Mouse (Mus musculus) bone marrow macrophage, adult 2 months (primary cell): ENCODE results near the gene Rab11fip4. TPM values are rescaled to one million over a fixed set of nuclear protein-coding genes. Genes with fewer than 3 reads are reported as not detected.

Source experiments
- H3K27ac ChIP-seq: 2 replicates; pipeline ENCODE4 v1.5.1; 2012; ENCODE audit warnings: low read depth, low read length; ENCODE audit not compliant: insufficient read depth
- H3K4me1 ChIP-seq: 2 replicates; pipeline ENCODE4 v1.6.1; 2012; ENCODE audit warnings: low read length; ENCODE audit not compliant: control insufficient read depth, insufficient read depth
- H3K4me3 ChIP-seq: 2 replicates; pipeline ENCODE4 v1.5.1; 2012; ENCODE audit warnings: mild to moderate bottlenecking, low read length, moderate library complexity; ENCODE audit not compliant: insufficient read depth
- CTCF ChIP-seq: IDR thresholded peaks from 2 replicates; pipeline ENCODE4 v1.5.1; 2012; ENCODE audit warnings: low read depth, mild to moderate bottlenecking, low read length, moderate library complexity
- POLR2A ChIP-seq: IDR thresholded peaks from 2 replicates; pipeline ENCODE4 v1.6.1; 2012; ENCODE audit warnings: mild to moderate bottlenecking, low read depth, low read length, borderline replicate concordance
- polyA plus RNA-seq: library from polyadenylated mRNA; stranded (reverse); fragments of >200 nt; gene quantifications from 2 replicates; pipeline ENCODE4 v1.2.4, GENCODE M21; 2012; ENCODE audit not compliant: missing spikeins, insufficient read depth, insufficient read length

The Rab11fip4 gene
- polyA plus RNA-seq, 1 experiment = 0.32 TPM

DNA sequence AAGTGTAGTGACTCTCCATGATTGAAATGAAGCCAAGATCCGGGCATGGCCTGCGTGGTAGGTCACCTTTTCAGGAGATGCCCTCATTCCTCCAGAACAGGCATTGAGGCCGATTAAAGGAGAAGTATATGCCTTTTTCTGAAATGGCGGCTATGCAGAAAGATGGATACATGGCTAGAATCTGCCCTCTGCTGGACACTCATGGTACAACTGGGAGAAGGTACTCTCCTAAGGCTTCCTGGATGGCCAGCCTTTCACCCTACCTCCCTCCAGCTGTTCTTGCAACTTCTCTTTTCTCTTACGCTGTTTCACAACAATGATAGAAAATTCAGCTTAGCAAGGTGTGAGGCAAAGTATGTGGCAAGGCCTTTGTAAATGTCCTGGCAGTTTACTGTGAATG is 13.3 kb upstream of the Rab11fip4 start:
- no peak for TF ChIP-seq POLR2A
- peak; percentile 7; the same call in 1 of the 2 replicates for TF ChIP-seq CTCF
- peaks cover 4% of the 10 kb centered on the region for H3K4me1 ChIP-seq
- H3K4me3 ChIP-seq = no peak overlapping the region
- H3K27ac ChIP-seq = no peak overlapping the region

DNA sequence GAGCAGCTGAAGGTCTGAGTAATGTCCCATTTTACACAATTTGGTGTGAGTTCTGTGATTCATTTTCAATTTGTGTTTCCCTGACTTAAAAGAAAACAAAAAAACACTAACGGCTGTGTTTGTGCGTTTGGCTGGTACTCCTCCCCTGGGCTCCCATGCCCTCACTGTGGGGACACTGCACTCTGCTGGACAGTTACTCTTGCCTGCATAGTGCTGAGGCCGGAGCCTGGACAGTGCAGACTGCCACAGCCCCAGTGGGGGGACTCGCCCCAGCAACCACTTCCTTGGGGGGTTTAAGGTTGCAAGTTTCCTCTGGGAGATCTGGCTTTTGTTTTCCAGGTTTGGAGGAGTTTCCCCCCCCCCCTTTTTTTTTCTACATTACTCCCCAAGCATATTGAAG is 10.4 kb upstream of the Rab11fip4 start:
- TF ChIP-seq CTCF = no peak
- no peak for TF ChIP-seq POLR2A
- Histone ChIP-seq H3K27ac (no peak overlapping the region), H3K4me1 (no peaks in the 10 kb centered on the region), H3K4me3 (no peak overlapping the region)

DNA sequence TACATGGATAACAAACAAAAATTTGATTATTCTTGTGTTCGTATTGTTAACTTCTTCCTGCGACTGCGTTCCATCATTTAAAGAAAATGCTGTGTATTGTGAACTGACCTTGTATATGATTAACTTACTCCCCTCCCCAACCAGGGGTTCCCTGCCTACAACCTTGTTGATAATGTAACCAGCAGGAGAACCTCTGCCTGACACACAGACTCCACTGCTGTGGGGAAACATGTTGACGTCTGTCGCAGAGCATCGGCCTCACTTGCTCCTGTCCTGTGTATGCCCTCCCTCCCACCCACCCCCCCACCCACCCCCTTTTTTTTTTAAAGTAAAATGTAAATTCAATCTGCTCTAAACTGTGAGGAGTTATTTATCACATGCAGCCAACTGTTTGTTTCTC is 9.8 kb upstream of the Rab11fip4 start:
- H3K4me3 ChIP-seq = no peak overlapping the region
- TF ChIP-seq POLR2A (no peak), CTCF (no peak)
- no peaks in the 10 kb centered on the region for H3K4me1 ChIP-seq
- H3K27ac ChIP-seq = no peak overlapping the region

DNA sequence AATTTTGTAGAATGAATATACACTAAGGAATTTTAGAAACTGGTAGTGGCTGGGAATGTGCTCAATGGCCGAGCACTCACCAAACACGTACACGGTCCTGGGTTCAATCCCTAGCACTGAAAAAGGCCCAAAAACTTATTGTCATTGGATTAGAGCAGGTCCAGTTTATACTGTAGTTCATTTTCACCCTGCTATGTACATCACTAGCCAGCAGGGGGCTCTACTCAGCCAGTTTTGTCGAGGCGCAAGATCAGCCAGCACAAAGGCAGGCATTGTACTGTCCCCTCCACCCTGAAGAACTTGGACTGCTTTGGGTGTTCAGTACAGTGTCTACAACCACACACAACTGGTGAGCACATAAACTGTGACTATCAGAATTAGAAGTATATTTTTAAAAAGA is 6.8 kb upstream of the Rab11fip4 start:
- Histone ChIP-seq H3K4me3 (no peak overlapping the region), H3K4me1 (no peaks in the 10 kb centered on the region), H3K27ac (no peak overlapping the region)
- TF ChIP-seq POLR2A = no peak
- peak; percentile 69 for TF ChIP-seq CTCF

DNA sequence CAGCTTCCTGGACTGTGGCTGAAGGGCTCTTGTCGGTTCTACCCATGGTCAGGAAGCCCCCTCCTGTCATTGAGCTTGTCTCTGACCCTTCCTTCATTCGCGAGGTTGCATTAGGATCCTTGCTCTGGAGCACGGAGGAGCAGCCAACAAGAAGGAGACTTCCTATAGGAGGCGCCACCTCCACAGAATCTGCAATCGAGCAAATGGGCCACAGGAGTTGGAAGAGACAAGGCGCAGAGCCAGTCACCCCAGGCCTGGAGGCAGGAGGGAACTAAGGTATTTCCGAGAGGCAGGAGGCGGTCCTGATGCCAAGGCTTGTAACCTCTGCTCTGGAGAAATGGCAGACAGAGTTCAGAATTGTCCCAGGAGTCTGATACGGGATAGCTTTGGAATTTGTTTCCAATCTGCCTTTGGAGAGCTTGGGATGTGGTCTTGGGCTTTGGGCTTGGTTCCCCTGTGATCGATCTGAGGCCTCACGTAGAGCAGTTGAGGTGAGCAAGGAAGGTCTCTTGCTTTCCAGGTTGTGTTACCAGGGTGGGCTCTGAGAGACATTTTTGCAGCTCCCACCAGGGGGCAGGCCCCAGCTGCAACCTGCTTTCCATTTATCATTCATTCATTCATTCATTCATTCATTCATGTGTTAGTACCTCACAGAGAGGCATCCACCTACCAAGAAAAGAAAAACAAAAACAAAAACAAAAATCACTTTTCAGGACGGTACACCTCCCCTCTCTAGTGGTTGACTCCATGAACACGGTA is 1.5 kb upstream of the Rab11fip4 start:
- no peak for TF ChIP-seq POLR2A
- TF ChIP-seq CTCF = 0 out of 2 replicates have a peak, but pooled peaks have one; percentile 0

DNA sequence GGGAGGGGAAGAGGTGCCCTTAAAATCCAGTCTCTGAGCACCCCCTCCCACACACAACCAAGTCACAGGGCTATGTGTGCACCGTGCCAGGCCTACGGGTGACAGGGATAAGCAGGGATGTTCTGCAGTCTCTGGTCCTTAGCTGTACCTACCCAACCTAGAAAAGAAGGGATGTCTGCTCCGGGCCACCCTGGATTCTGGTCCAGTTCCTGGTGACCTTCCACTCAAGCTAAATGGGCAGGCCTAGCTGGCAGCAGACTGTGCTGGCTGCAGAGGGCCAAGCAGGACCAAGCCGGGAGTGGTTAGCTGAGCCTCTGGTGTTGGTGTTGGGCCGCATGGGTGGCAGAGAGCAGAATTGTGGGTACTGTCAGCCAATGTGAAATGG is 571 bp downstream of the Rab11fip4 start:
- 0 out of 2 replicates have a peak overlapping the region, but pooled peaks have one; percentile 39 for H3K4me3 ChIP-seq
- H3K4me1 ChIP-seq = no peaks in the 10 kb centered on the region
- H3K27ac ChIP-seq = no peak overlapping the region
- TF ChIP-seq CTCF (no peak), POLR2A (no peak)

More for the DNA sequence above, 1.5 kb upstream of the Rab11fip4 start:
- Histone ChIP-seq H3K4me1 (no peaks in the 10 kb centered on the region), H3K4me3 (no peak overlapping the region), H3K27ac (no peak overlapping the region)

DNA sequence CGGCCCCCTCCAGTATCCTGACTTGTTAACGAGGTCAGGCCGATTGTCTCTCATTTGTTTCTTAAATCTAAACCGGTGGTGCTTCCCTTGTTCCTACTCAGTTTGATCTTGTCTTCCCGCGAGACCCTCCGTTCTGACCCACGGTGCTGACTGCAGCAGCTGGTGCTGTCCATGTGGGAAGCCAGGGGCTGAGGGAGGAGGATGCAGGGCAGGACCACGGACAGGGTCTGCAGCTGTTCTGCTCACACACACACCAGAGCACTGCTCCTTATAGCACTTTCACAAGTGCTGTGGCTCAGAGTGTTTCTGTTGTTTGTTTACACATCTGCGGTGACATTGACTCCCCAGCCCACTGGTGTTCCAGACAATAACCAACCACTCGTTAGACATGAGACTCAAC is 2.5 kb downstream of the Rab11fip4 start:
- no peak for TF ChIP-seq POLR2A
- no peak for TF ChIP-seq CTCF
- no peaks in the 10 kb centered on the region for H3K4me1 ChIP-seq
- no peak overlapping the region for H3K27ac ChIP-seq
- H3K4me3 ChIP-seq = no peak overlapping the region

DNA sequence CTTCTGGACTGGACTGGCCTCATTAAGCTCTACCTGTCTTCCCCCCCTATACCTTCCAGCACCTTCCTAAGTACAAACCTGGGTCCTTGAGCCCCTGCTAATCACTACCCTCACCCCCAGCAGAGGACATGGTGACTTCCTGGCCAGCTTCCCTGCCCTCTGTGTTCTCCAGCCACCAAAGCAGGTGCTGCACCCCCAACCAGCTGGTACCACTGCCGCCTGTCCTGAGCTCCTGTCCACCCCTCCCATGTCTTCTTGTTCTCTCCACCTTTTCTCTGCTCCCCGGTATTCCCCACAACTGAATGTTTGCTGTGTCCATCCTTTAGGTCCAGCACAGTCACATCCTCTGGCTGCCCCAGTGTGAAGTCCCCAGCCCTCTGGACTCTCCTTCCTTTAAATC is 19.4 kb downstream of the Rab11fip4 start:
- no peak overlapping the region for H3K4me3 ChIP-seq
- H3K27ac ChIP-seq = peak overlapping the region; percentile 69

DNA sequence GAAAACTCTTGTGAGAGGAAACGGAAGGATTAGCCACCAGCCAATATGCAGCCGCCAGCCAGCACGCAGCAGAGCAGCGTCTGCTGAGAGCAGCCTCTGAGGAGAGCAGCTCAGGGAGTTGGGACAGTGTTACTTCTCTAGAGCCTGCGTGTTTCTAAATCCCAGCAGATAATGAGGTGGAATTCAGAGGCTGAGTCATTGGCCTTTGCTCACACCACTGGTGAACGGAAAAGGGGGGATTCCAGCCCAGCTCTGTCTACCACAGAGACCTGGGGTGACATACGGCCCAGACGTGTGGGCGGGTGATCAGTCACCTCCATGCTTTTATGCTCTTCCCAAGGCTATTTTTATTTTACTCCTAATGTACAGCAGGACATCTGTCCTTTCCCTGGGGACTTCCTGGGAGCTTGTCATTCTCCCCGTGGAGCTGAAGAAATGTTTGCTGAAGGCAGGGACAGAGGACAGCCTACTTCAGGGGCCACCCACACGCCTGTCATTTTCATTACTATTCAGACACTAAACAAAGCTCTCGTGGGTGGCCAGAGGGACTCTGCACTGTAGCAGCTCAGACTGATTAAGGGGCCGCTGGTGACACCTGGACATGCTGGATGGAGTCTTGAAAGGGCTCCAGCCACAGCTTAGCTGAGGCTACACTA is 20.1 kb downstream of the Rab11fip4 start:
- peaks cover 19% of the 10 kb centered on the region for H3K4me1 ChIP-seq
- H3K4me3 ChIP-seq = no peak overlapping the region
- TF ChIP-seq POLR2A (no peak), CTCF (no peak)
- H3K27ac ChIP-seq = peak overlapping the region; percentile 69

More for the DNA sequence above, 19.4 kb downstream of the Rab11fip4 start:
- peaks cover 19% of the 10 kb centered on the region for H3K4me1 ChIP-seq
- TF ChIP-seq POLR2A (no peak), CTCF (no peak)

DNA sequence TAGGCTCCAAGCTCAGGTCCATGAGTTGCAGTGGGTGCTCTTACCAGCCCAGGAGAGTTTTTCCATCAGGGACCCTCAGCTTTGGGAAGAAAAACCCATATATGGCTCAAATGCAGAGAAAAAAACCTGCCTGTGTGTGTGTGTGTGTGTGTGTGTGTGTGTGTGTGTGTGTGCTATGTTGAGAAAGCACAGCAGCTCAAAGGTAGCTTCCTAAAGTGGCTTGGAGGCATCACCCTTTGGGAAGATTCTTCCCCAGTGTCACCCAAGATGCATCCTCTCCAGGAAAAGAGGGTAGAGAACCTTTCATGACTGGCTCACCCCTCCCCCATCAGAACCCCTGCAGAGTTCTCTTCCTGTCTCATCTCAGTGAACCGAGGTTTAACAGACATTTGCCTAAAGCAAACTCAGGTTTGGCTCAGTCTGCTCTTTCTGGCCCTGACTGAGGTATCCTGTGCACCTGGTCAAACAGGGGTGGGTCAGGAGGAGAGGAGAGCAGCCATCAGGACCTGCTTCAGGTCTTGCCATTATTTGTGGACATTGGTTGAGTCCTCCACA is 21.1 kb downstream of the Rab11fip4 start:
- H3K27ac ChIP-seq = no peak overlapping the region
- H3K4me1 ChIP-seq = peaks cover 19% of the 10 kb centered on the region
- H3K4me3 ChIP-seq = no peak overlapping the region
- TF ChIP-seq POLR2A = no peak
- no peak for TF ChIP-seq CTCF
